Mouse (Mus musculus) lung, embryonic 16.5 days (tissue): Measurements from ENCODE around the gene Nkd1. TPM values are rescaled to one million over a fixed set of nuclear protein-coding genes. Genes with fewer than 3 reads are reported as not detected.

Source experiments
- ATAC-seq: fragments of 200-750 bp; cut with Nextera tagmentation; 2 replicates; pipeline ENCODE4 v1.8.0; 2017; ENCODE audit warnings: low read depth, mild to moderate bottlenecking, moderate library complexity
- H3K27ac ChIP-seq: fragments of 300-500 bp; sonication (generic); 2 replicates; pipeline ENCODE4 v1.5.1; 2014; ENCODE audit warnings: mild to moderate bottlenecking, control low read depth, low read length
- H3K27me3 ChIP-seq: fragments of 300-500 bp; sonication (generic); 2 replicates; pipeline ENCODE4 v1.6.1; 2014; ENCODE audit warnings: low read depth, low read length, mixed read lengths; ENCODE audit not compliant: control insufficient read depth, insufficient read depth
- H3K36me3 ChIP-seq: fragments of 300-500 bp; sonication (generic); 2 replicates; pipeline ENCODE4 v1.6.1; 2014; ENCODE audit warnings: low read length; ENCODE audit not compliant: control insufficient read depth, insufficient read depth
- H3K4me1 ChIP-seq: fragments of 300-500 bp; sonication (generic); replicated peaks from 2 replicates; pipeline ENCODE4 v1.6.1; 2014; ENCODE audit warnings: low read length, mixed read lengths; ENCODE audit not compliant: control insufficient read depth, insufficient read depth
- H3K4me2 ChIP-seq: fragments of 300-500 bp; sonication (generic); 2 replicates; pipeline ENCODE4 v1.6.1; 2014; ENCODE audit warnings: low read depth, low read length, control low read depth
- H3K4me3 ChIP-seq: fragments of 300-500 bp; sonication (generic); 2 replicates; pipeline ENCODE4 v1.5.1; 2014; ENCODE audit warnings: mild to moderate bottlenecking, low read length, control low read depth
- H3K9ac ChIP-seq: fragments of 300-500 bp; sonication (generic); 2 replicates; pipeline ENCODE4 v1.6.1; 2014; ENCODE audit warnings: low read length, control low read depth
- H3K9me3 ChIP-seq: fragments of 300-500 bp; sonication (generic); 2 replicates; pipeline ENCODE4 v1.6.1; 2016; ENCODE audit warnings: low read length; ENCODE audit not compliant: control insufficient read depth
- WGBS: fragments of 180-500 bp; shearing (Covaris S2); extraction: QIAGEN DNeasy Blood & Tissue Kit; methylation state at CpG from one replicate; pipeline ENCODE4 v1.1.7; 2014; 5-methylcytosine and 5-hydroxymethylcytosine counted together
- polyA plus RNA-seq: library from polyadenylated mRNA; unstranded; fragments of >200 nt; fragmentation: Nextera tagmentation; extraction: Ambion mirVana; gene quantifications from 2 replicates; pipeline ENCODE4 v1.2.1, GENCODE M21; 2015

The Nkd1 gene
- polyA plus RNA-seq, 1 experiment from 2014 or later: 49.6 TPM

DNA sequence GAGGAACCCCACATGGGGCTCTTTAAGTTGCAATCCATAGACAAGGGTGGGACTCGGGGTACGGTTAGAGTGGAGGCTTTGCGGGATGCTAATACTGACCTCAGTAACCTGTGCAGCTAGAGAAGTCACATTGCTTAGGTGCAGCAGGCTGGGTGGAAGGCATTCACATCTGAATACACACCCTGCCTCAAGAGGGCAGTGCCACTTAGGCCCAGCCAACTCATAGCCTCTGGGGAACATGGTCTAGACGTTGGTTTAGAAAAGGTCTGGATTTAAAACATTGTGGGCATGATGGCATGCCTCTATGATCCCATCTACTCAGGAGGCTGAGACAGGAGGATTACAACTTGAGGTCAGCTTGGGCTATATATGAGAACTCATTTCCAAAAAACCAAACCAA, 8.6 kb downstream of the Nkd1 start:
- Histone ChIP-seq H3K4me3 (no peak overlapping the region), H3K4me1 (peaks cover 5% of the 10 kb centered on the region; the same call in 1 of the 2 replicates), H3K27me3 (no peaks in the 10 kb centered on the region), H3K36me3 (peaks cover 3% of the 10 kb centered on the region; the same call in 1 of the 2 replicates), H3K9me3 (no peaks in the 10 kb centered on the region), H3K9ac (no peak overlapping the region), H3K4me2 (no peak overlapping the region), H3K27ac (no peak overlapping the region)
- ATAC-seq: no peak
- WGBS: 86% methylated on average over 4 of the region's 4 CpGs

DNA sequence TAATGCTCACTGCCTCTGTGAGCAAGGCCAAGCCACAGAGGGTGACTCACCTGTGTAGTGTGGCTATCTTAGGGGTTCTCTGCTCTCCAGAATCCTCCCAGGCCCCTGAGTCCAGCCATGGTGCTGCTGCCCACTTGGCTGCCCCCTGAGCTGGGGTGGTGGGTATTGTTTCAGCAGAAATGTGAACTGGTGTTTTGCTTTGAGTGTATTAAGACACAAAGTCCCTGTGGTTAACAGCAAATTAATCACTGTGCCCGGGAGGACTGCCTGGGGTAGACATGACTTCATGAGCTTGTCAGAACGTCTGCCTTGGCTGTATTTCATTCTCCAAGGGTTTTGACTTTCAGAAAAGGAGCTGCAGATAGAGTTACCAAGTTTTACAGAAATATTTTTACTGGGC, 15.9 kb downstream of the Nkd1 start:
- H3K4me1 ChIP-seq: peaks cover 31% of the 10 kb centered on the region
- no peak overlapping the region for H3K4me2 ChIP-seq
- no peak overlapping the region for H3K4me3 ChIP-seq
- no peaks in the 10 kb centered on the region for H3K9me3 ChIP-seq
- no peak overlapping the region for H3K9ac ChIP-seq
- 0 out of 2 replicates have a peak, but pooled peaks cover 2% of the 10 kb centered on the region for H3K36me3 ChIP-seq
- ATAC-seq: no peak
- H3K27me3 ChIP-seq: no peaks in the 10 kb centered on the region
- WGBS: 37% methylated on average over 2 of the region's 2 CpGs
- H3K27ac ChIP-seq: peak overlapping the region; percentile 92

DNA sequence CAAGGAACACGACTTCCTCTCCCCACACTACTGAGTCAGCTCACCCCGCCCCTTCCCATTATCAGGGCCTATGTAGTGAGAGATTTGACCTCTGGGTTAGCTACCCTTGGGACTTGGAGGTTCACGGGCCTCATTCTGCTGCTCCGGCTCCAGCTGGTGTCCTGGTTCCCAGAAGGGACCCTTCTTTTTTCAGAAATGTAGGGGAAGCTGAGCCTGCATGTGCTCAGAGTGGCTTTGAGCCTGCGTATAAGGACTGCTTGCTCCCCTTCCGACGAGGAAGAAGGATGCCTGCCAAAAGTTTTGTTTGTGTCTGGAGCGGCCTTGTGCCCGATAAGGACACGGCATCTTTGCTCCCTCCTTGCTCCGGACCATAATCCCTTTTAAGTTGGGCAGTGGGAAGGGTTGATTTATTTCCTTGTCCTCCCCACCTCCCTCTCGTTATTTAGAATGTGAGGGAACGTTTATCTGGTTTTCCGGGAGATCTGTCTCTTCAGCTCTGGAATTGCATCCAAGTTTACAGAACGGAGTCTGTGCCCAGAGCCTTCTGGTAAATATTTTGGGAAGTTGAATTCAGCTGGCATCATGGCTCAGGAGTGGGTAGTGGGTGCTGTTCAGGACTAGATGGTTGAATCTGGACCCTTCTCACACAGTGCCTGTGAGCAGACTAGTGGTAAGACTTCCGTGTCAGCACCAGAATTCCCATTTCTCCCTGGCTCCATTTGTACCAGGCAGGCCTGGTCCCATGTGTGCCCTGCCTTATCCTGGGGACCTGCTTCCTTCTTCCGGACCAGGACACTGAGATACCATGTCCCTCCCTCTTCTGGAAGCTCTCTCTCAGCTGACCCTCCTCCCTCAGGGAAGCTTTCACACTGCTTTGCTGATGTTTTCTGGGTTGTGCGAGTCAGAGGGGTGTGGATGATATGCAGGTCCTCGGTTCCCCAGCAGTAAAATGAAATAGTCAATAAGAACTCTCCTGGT, 17.1 kb downstream of the Nkd1 start:
- 0 out of 2 replicates have a peak overlapping the region, but pooled peaks have one; percentile 33 for H3K4me2 ChIP-seq
- peak overlapping the region; percentile 92 for H3K27ac ChIP-seq
- WGBS: 34% methylated on average over 19 of the region's 19 CpGs
- H3K4me3 ChIP-seq: no peak overlapping the region
- 0 out of 2 replicates have a peak overlapping the region, but pooled peaks have one; percentile 17 for H3K9ac ChIP-seq
- 0 out of 2 replicates have a peak, but pooled peaks cover 2% of the 10 kb centered on the region for H3K36me3 ChIP-seq
- no peaks in the 10 kb centered on the region for H3K27me3 ChIP-seq
- peak; percentile 78 for ATAC-seq
- no peaks in the 10 kb centered on the region for H3K9me3 ChIP-seq
- peaks cover 42% of the 10 kb centered on the region for H3K4me1 ChIP-seq

DNA sequence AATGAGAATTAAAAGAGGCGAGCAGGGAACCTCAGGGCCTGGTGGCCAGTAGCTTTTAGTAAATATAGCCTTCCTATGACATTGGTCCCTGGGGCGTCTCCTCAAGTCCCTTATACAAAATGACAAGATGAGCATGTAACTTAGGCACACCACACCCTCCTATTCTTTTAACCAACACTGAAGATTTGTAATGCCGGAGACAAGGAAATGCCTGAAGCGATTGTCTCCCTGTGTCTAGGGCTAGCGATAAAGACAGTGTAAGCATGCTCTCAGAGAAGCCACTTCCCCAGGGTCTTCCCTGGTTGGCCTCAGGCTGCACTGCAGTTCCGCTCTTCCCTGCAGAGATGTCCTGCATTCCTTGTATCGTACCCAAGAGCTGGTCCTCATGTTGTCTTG, 17.8 kb downstream of the Nkd1 start:
- no peak overlapping the region for H3K9ac ChIP-seq
- H3K27me3 ChIP-seq: no peaks in the 10 kb centered on the region
- no peak for ATAC-seq
- H3K36me3 ChIP-seq: 0 out of 2 replicates have a peak, but pooled peaks cover 2% of the 10 kb centered on the region
- H3K27ac ChIP-seq: peak overlapping the region; percentile 92
- peaks cover 44% of the 10 kb centered on the region for H3K4me1 ChIP-seq
- H3K4me2 ChIP-seq: no peak overlapping the region
- H3K9me3 ChIP-seq: no peaks in the 10 kb centered on the region
- 77% methylated on average over 7 of the region's 7 CpGs for WGBS
- no peak overlapping the region for H3K4me3 ChIP-seq

DNA sequence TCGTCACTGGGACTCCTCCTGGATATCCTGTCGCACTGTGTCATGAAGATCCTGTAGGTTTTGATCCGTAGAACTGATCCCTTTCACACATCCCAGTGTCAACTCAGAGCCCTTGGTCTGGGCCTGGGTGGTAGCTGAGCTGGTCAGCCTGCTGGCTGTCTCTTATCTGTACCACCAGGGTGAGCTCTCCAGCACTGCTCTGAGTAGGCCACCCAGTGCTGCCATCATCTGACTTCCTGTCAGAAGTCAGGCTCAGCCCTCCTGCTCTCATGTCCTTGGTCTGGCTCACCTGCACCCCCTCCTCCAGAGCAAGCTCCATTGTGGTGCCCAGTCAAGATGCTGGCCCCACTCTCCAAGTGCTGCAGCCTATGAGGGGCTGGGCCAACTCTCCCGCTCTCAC, 18.8 kb downstream of the Nkd1 start:
- no peak overlapping the region for H3K4me2 ChIP-seq
- no peak overlapping the region for H3K4me3 ChIP-seq
- H3K36me3 ChIP-seq: 0 out of 2 replicates have a peak, but pooled peaks cover 2% of the 10 kb centered on the region
- ATAC-seq: no peak
- no peaks in the 10 kb centered on the region for H3K27me3 ChIP-seq
- H3K27ac ChIP-seq: no peak overlapping the region
- no peak overlapping the region for H3K9ac ChIP-seq
- no peaks in the 10 kb centered on the region for H3K9me3 ChIP-seq
- 70% methylated on average over 4 of the region's 4 CpGs for WGBS
- H3K4me1 ChIP-seq: peaks cover 51% of the 10 kb centered on the region

DNA sequence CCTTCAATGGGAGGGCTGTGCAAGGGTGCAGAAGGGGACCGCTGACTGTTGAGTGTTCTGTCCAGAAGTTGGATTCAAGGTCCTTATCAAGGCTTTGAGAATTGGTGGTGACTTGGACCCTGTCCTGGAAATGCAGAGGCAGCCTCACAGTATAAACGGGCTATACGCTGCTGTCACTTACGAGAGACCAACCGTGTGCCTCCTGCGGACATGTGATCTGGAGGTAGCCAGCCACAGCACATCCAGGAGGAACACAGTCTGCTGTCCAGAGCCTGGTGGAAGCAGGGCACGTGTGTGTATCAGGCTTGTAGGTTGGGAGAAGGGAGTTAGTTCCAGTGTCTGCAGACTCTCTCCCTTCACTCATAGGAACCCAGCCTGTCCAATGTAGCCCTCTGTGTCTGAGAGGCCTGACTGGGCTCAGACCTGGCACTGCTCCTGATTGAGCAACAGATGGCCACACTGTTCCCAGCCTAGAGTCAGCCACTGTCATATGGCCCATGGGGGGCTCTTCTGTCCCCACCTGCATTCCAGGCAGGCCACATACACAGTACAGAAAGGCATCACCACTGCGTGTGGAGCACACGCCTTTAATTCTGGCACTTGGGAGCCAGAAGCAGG, 21.6 kb downstream of the Nkd1 start:
- ATAC-seq: 0 out of 2 replicates have a peak, but pooled peaks have one; percentile 13
- Histone ChIP-seq H3K4me1 (peaks cover 65% of the 10 kb centered on the region), H3K27me3 (no peaks in the 10 kb centered on the region), H3K36me3 (0 out of 2 replicates have a peak, but pooled peaks cover 2% of the 10 kb centered on the region), H3K4me3 (no peak overlapping the region), H3K4me2 (no peak overlapping the region), H3K9ac (no peak overlapping the region), H3K27ac (peak overlapping the region; percentile 29), H3K9me3 (no peaks in the 10 kb centered on the region)
- 68% methylated on average over 9 of the region's 9 CpGs for WGBS

DNA sequence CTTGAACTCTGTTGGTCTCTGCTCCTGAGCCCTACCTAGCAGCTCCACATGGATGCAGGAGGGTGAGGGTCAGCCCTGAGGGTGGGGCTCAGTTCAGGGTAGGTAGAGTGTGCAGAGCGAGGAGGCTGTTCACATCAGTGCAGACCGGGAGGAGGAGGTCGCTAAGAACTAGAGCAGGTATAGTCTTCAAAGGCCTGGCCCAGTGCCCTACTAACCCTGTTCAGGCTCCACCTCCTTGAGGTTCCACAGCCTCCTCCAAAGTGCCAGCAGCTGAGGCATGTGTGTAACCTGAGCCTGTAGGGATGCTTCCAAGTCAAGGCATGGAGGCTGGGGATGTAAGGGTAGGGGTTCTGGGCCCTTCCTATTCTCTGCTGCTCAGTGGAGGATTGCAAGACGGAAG, 23.5 kb downstream of the Nkd1 start:
- no peak overlapping the region for H3K9ac ChIP-seq
- H3K27me3 ChIP-seq: no peaks in the 10 kb centered on the region
- peaks cover 53% of the 10 kb centered on the region for H3K4me1 ChIP-seq
- H3K4me3 ChIP-seq: no peak overlapping the region
- peaks cover 6% of the 10 kb centered on the region for H3K9me3 ChIP-seq
- H3K27ac ChIP-seq: no peak overlapping the region
- WGBS: 47% methylated on average over 4 of the region's 4 CpGs
- H3K4me2 ChIP-seq: no peak overlapping the region
- H3K36me3 ChIP-seq: peaks cover 10% of the 10 kb centered on the region
- peak; percentile 11 for ATAC-seq

DNA sequence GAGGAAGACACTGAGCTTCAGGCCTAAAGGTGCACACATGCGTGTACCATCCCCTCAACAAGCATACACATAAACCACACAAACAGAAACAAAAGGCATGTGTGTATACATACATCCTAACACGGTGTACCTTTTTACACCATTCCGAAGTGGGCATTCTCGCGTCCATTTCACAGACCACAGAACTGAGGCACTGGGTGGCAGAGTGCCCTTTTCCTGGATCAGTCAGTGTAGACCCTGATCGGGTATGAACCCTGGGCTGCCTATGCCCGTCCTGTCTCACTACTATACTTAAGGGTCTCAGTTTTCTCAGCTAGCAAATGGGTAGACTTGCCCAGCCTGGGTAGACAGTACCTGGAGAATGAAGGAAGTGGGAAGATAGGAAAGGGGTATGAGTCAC, 24.3 kb downstream of the Nkd1 start:
- no peak overlapping the region; the same call in 1 of the 2 replicates for H3K9ac ChIP-seq
- H3K36me3 ChIP-seq: peaks cover 10% of the 10 kb centered on the region
- peak overlapping the region; percentile 94 for H3K27ac ChIP-seq
- no peak overlapping the region for H3K4me3 ChIP-seq
- peaks cover 53% of the 10 kb centered on the region for H3K4me1 ChIP-seq
- no peaks in the 10 kb centered on the region for H3K27me3 ChIP-seq
- no peak for ATAC-seq
- peaks cover 6% of the 10 kb centered on the region for H3K9me3 ChIP-seq
- no peak overlapping the region for H3K4me2 ChIP-seq
- WGBS: 95% methylated on average over 7 of the region's 7 CpGs
